ENCODE assay signal across 31 mouse cellular contexts in genomic region chr6:54657861-54658260, GRCm38 (mm10).
"Had no signal": no experiment of that assay in that cellular context is flagged by ENCODE, and none has a peak within 500 bp of the region (broad histone marks: within the 10 kb centered on the region; RNA-seq: fewer than 3 reads in every experiment).

No protein-coding gene starts in this region.

- H3K4me3 ChIP-seq: left cerebral cortex, adult 2 months; limb, embryonic 10.5 days; limb, embryonic 12.5 days; limb, embryonic 13.5 days; limb, embryonic 15.5 days; liver, embryonic 12.5 days; liver, embryonic 13.5 days; liver, embryonic 15.5 days; lung, embryonic 15.5 days; megakaryocyte, embryonic 14.5 days; midbrain, embryonic 10.5 days; midbrain, embryonic 12.5 days; midbrain, embryonic 13.5 days; midbrain, embryonic 15.5 days; myocyte had no signal

- H3K9ac ChIP-seq: limb, embryonic 12.5 days; limb, embryonic 13.5 days; limb, embryonic 15.5 days; liver, embryonic 12.5 days; liver, embryonic 13.5 days; liver, embryonic 14.5 days; liver, embryonic 15.5 days; liver, postnatal 0 days; lung, embryonic 15.5 days; midbrain, embryonic 12.5 days; midbrain, embryonic 13.5 days; midbrain, embryonic 15.5 days had no signal

- H3K9me3 ChIP-seq: limb, embryonic 10.5 days; limb, embryonic 12.5 days; limb, embryonic 13.5 days; limb, embryonic 15.5 days; liver, embryonic 12.5 days; liver, embryonic 13.5 days; liver, embryonic 15.5 days; lung, embryonic 15.5 days; megakaryocyte, embryonic 14.5 days; midbrain, embryonic 10.5 days; midbrain, embryonic 12.5 days; midbrain, embryonic 13.5 days; midbrain, embryonic 15.5 days had no signal

- H3K27ac ChIP-seq: left cerebral cortex, adult 2 months; limb, embryonic 10.5 days; limb, embryonic 12.5 days; limb, embryonic 13.5 days; limb, embryonic 15.5 days; liver, embryonic 12.5 days; liver, embryonic 13.5 days; liver, embryonic 14.5 days; liver, embryonic 15.5 days; lung, embryonic 15.5 days; macrophage; midbrain, embryonic 10.5 days; midbrain, embryonic 12.5 days; midbrain, embryonic 13.5 days; midbrain, embryonic 15.5 days had no signal

- H3K27me3 ChIP-seq: limb, embryonic 12.5 days; limb, embryonic 13.5 days; limb, embryonic 15.5 days; liver, embryonic 12.5 days; liver, embryonic 13.5 days; liver, embryonic 15.5 days; lung, embryonic 15.5 days; midbrain, embryonic 12.5 days; midbrain, embryonic 13.5 days; midbrain, embryonic 15.5 days had no signal

- H3K36me3 ChIP-seq: limb, embryonic 10.5 days; limb, embryonic 12.5 days; limb, embryonic 13.5 days; limb, embryonic 15.5 days; liver, embryonic 12.5 days; liver, embryonic 13.5 days; liver, embryonic 15.5 days; lung, embryonic 15.5 days; midbrain, embryonic 10.5 days; midbrain, embryonic 12.5 days; midbrain, embryonic 13.5 days; midbrain, embryonic 15.5 days had no signal

- ATAC-seq: liver, embryonic 12.5 days; liver, postnatal 0 days; lung, postnatal 0 days; midbrain, embryonic 13.5 days; midbrain, embryonic 15.5 days; midbrain, embryonic 16.5 days had no signal

- H3K4me2 ChIP-seq: limb, embryonic 12.5 days; limb, embryonic 13.5 days; limb, embryonic 15.5 days; liver, embryonic 11.5 days; liver, embryonic 12.5 days; liver, embryonic 13.5 days; liver, embryonic 15.5 days; lung, embryonic 15.5 days; midbrain, embryonic 11.5 days; midbrain, embryonic 12.5 days; midbrain, embryonic 13.5 days; midbrain, embryonic 15.5 days had no signal

- H3K4me1 ChIP-seq: limb, embryonic 10.5 days; limb, embryonic 12.5 days; limb, embryonic 13.5 days; limb, embryonic 15.5 days; liver, embryonic 12.5 days; liver, embryonic 13.5 days; liver, embryonic 15.5 days; midbrain, embryonic 10.5 days; midbrain, embryonic 12.5 days; midbrain, embryonic 13.5 days; midbrain, embryonic 15.5 days had no signal

- DNase-seq: left cerebral cortex, postnatal 4 days; liver; liver, embryonic 13.5 days; liver, postnatal 0 days; lung, adult 18-20 months; lung, adult 2 months; lung, postnatal 10 days; lung, postnatal 14 days; lung, postnatal 36 days; lung, postnatal 4 days; midbrain, embryonic 14.5 days had no signal
